Mouse (Mus musculus): ENCODE measurements around the gene Pold2. TPM values are rescaled to one million over a fixed set of nuclear protein-coding genes. Genes with fewer than 3 reads are reported as not detected.

Pold2 gene
- polyA plus RNA-seq, 1 experiment from 2014 or later = 96.4 TPM

- H3K36me3 ChIP-seq = peaks cover 23% of the 10 kb centered on the region
- peak overlapping the region; percentile 79 for H3K4me2 ChIP-seq
- ATAC-seq (replicated peaks; ENCODE audit: insufficient number of reproducible peaks, insufficient read depth, low FRiP score, low read depth) = no peak
- H3K9me3 ChIP-seq (replicated peaks) = no peaks in the 10 kb centered on the region
- no peaks in the 10 kb centered on the region for H3K27me3 ChIP-seq
- H3K27ac ChIP-seq = 0 out of 2 replicates have a peak overlapping the region, but pooled peaks have one; percentile 10
- H3K9ac ChIP-seq = peak overlapping the region; percentile 81
- peak overlapping the region; percentile 87 for H3K4me3 ChIP-seq
- 2% methylated on average over 5 of the region's 5 CpGs for WGBS
- H3K4me1 ChIP-seq (replicated peaks) = peaks cover 24% of the 10 kb centered on the region
Observed at GRCm38 (mm10) chr11:5877421-5877820, 671 bp downstream of the Pold2 start.

DNA sequence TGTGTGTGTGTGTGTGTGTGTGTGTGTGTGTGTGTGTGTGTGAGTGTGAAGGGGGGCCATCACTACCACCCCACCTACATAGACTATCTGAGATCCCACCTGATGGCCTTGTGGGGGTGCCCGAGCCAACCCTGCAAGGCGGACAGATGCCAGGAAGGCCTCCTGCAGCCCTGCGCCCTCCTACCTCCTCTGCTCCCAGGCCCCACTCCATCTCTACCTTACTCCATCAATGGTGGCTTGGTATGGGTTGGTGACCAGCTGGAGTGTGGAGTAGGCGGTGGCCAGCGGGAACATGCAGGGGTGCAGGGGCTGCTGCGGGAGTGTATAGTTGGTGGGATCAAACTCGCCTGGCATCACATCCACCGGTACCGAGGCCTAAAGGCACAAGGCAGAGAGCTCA lies 4.9 kb downstream of the Pold2 start:
- ATAC-seq (replicated peaks; ENCODE audit: insufficient number of reproducible peaks, insufficient read depth, low FRiP score, low read depth) = no peak
- no peaks in the 10 kb centered on the region for H3K27me3 ChIP-seq
- WGBS = 95% methylated on average over 9 of the region's 9 CpGs
- peaks cover 17% of the 10 kb centered on the region for H3K4me1 ChIP-seq (replicated peaks)
- H3K36me3 ChIP-seq = peaks cover 50% of the 10 kb centered on the region
- H3K9me3 ChIP-seq (replicated peaks) = no peaks in the 10 kb centered on the region
- H3K4me3 ChIP-seq = no peak overlapping the region
- no peak overlapping the region for H3K9ac ChIP-seq
- H3K4me2 ChIP-seq = no peak overlapping the region
- no peak overlapping the region for H3K27ac ChIP-seq

- Histone ChIP-seq H3K4me2 (no peak overlapping the region), H3K9ac (no peak overlapping the region), H3K27ac (no peak overlapping the region), H3K4me1 (replicated peaks) (peaks cover 17% of the 10 kb centered on the region), H3K36me3 (peaks cover 50% of the 10 kb centered on the region), H3K9me3 (replicated peaks) (no peaks in the 10 kb centered on the region), H3K4me3 (no peak overlapping the region), H3K27me3 (no peaks in the 10 kb centered on the region)
- ATAC-seq (replicated peaks; ENCODE audit: insufficient number of reproducible peaks, insufficient read depth, low FRiP score, low read depth) = no peak
- WGBS = 91% methylated on average over 11 of the region's 11 CpGs
Observed at GRCm38 (mm10) chr11:5872707-5873106, 5.4 kb downstream of the Pold2 start.

- WGBS = 78% methylated on average over 16 of the region's 16 CpGs
Observed at GRCm38 (mm10) chr11:5870069-5870468, 8.0 kb downstream of the Pold2 start.

GRCm38 (mm10) chr11:5869331-5869730 lies 8.8 kb downstream of the Pold2 start:
- Histone ChIP-seq H3K4me3 (no peak overlapping the region), H3K4me1 (replicated peaks) (no peaks in the 10 kb centered on the region), H3K9ac (no peak overlapping the region), H3K4me2 (no peak overlapping the region), H3K27me3 (no peaks in the 10 kb centered on the region), H3K9me3 (replicated peaks) (no peaks in the 10 kb centered on the region), H3K27ac (no peak overlapping the region), H3K36me3 (peaks cover 42% of the 10 kb centered on the region)
- ATAC-seq (replicated peaks; ENCODE audit: insufficient number of reproducible peaks, insufficient read depth, low FRiP score, low read depth) = no peak
- WGBS = 91% methylated on average over 16 of the region's 16 CpGs

More at GRCm38 (mm10) chr11:5870069-5870468, 8.0 kb downstream of the Pold2 start:
- Histone ChIP-seq H3K9ac (no peak overlapping the region), H3K9me3 (replicated peaks) (no peaks in the 10 kb centered on the region), H3K27me3 (no peaks in the 10 kb centered on the region), H3K4me2 (no peak overlapping the region), H3K4me1 (replicated peaks) (no peaks in the 10 kb centered on the region), H3K4me3 (no peak overlapping the region), H3K27ac (no peak overlapping the region), H3K36me3 (peaks cover 49% of the 10 kb centered on the region)
- ATAC-seq (replicated peaks; ENCODE audit: insufficient number of reproducible peaks, insufficient read depth, low FRiP score, low read depth) = no peak

DNA sequence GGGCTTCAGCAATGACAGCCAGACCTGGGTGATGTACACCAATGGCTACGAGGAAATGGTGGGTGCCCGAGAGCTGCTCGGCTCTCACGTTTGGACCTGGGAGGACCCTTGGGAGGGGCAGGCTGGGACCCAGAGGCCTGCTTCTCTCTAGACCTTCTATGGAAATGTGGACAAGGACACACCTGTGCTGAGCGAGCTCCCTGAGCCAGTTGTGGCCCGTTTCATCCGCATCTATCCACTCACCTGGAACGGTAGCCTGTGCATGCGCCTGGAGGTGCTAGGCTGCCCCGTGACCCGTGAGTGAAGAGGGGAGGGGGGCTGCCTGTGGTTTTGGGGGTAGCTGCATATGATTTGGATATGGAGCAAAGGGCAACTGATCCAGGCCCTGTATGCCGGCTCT lies 9.8 kb downstream of the Pold2 start:
- H3K36me3 ChIP-seq = peaks cover 36% of the 10 kb centered on the region
- no peak overlapping the region for H3K4me2 ChIP-seq
- ATAC-seq (replicated peaks; ENCODE audit: insufficient number of reproducible peaks, insufficient read depth, low FRiP score, low read depth) = no peak
- H3K4me1 ChIP-seq (replicated peaks) = no peaks in the 10 kb centered on the region
- no peaks in the 10 kb centered on the region for H3K9me3 ChIP-seq (replicated peaks)
- WGBS = 88% methylated on average over 12 of the region's 12 CpGs
- no peak overlapping the region for H3K4me3 ChIP-seq
- H3K9ac ChIP-seq = no peak overlapping the region
- H3K27me3 ChIP-seq = 0 out of 2 replicates have a peak, but pooled peaks cover 3% of the 10 kb centered on the region
- no peak overlapping the region for H3K27ac ChIP-seq

GRCm38 (mm10) chr11:5867196-5867595 lies 10.9 kb downstream of the Pold2 start:
- Histone ChIP-seq H3K4me3 (no peak overlapping the region), H3K27me3 (0 out of 2 replicates have a peak, but pooled peaks cover 3% of the 10 kb centered on the region), H3K36me3 (peaks cover 25% of the 10 kb centered on the region), H3K4me1 (replicated peaks) (peaks cover 10% of the 10 kb centered on the region), H3K9me3 (replicated peaks) (no peaks in the 10 kb centered on the region), H3K9ac (no peak overlapping the region), H3K4me2 (no peak overlapping the region), H3K27ac (no peak overlapping the region)
- 85% methylated on average over 2 of the region's 2 CpGs for WGBS
- ATAC-seq (replicated peaks; ENCODE audit: insufficient number of reproducible peaks, insufficient read depth, low FRiP score, low read depth) = no peak

- 12% methylated on average over 15 of the region's 15 CpGs for WGBS
- Histone ChIP-seq H3K4me1 (replicated peaks) (peaks cover 26% of the 10 kb centered on the region), H3K4me2 (peak overlapping the region; percentile 83), H3K36me3 (no peaks in the 10 kb centered on the region), H3K9me3 (replicated peaks) (no peaks in the 10 kb centered on the region), H3K27me3 (0 out of 2 replicates have a peak, but pooled peaks cover 3% of the 10 kb centered on the region), H3K4me3 (peak overlapping the region; percentile 54), H3K9ac (peak overlapping the region; percentile 64), H3K27ac (0 out of 2 replicates have a peak overlapping the region, but pooled peaks have one; percentile 12)
- 0 out of 2 replicates have a peak, but pooled peaks have one; percentile 14 for ATAC-seq (replicated peaks; ENCODE audit: insufficient number of reproducible peaks, insufficient read depth, low FRiP score, low read depth)
Observed at GRCm38 (mm10) chr11:5862394-5863105, 15.5 kb downstream of the Pold2 start.

GRCm38 (mm10) chr11:5861678-5862393 lies 16.3 kb downstream of the Pold2 start, which contains the start of gene Aebp1:
Gene Aebp1 (plus strand): TSS chr11:5861947.
- Histone ChIP-seq H3K9ac (peak within 1 kb of the TSS; percentile 64), H3K27ac (0 out of 2 replicates have a peak within 1 kb of the TSS, but pooled peaks have one; percentile 12)

DNA sequence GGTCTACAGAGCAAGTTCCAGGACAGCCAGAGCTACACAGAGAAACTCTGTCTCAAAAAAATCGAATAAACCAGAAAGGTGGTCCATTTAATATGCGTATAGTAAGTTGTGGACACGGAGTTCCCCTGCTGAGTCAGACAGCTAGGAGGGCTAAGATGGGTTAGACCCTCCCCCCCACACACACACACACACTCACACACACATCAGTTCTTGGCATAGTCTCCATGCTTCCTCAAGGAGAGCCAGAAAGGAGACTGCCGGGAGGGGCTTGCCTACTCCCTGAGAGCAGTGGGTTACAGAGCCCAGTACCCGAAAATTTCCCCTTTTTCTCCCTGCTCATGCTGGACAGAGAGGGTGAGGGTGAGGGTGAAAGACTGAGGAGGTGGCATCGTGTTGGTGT lies 17.5 kb downstream of the Pold2 start:
- Histone ChIP-seq H3K9me3 (replicated peaks) (no peaks in the 10 kb centered on the region), H3K4me3 (no peak overlapping the region), H3K27me3 (0 out of 2 replicates have a peak, but pooled peaks cover 3% of the 10 kb centered on the region), H3K36me3 (no peaks in the 10 kb centered on the region), H3K9ac (no peak overlapping the region), H3K4me2 (no peak overlapping the region), H3K27ac (no peak overlapping the region), H3K4me1 (replicated peaks) (peaks cover 39% of the 10 kb centered on the region)
- ATAC-seq (replicated peaks; ENCODE audit: insufficient number of reproducible peaks, insufficient read depth, low FRiP score, low read depth) = no peak
- 53% methylated on average over 6 of the region's 6 CpGs for WGBS

More at GRCm38 (mm10) chr11:5861678-5862393, 16.3 kb downstream of the Pold2 start, which contains the start of gene Aebp1:
- WGBS = 1% methylated on average over 57 of the region's 59 CpGs
- ATAC-seq (replicated peaks; ENCODE audit: insufficient number of reproducible peaks, insufficient read depth, low FRiP score, low read depth) = peak; percentile 45; the same call in 1 of the 2 replicates
- H3K4me2 ChIP-seq = peak within 1 kb of the TSS; percentile 83
- no peaks in the 10 kb centered on the region for H3K36me3 ChIP-seq
- 0 out of 2 replicates have a peak, but pooled peaks cover 3% of the 10 kb centered on the region for H3K27me3 ChIP-seq
- H3K4me1 ChIP-seq (replicated peaks) = peaks cover 27% of the 10 kb centered on the region
- no peaks in the 10 kb centered on the region for H3K9me3 ChIP-seq (replicated peaks)
- H3K4me3 ChIP-seq = peak within 1 kb of the TSS; percentile 54

GRCm38 (mm10) chr11:5859883-5860550 lies 18.1 kb downstream of the Pold2 start:
- H3K9ac ChIP-seq = no peak overlapping the region

More at GRCm38 (mm10) chr11:5859883-5860550, 18.1 kb downstream of the Pold2 start:
- Histone ChIP-seq H3K36me3 (no peaks in the 10 kb centered on the region), H3K4me1 (replicated peaks) (peaks cover 40% of the 10 kb centered on the region), H3K27me3 (0 out of 2 replicates have a peak, but pooled peaks cover 3% of the 10 kb centered on the region), H3K4me2 (no peak overlapping the region), H3K9me3 (replicated peaks) (no peaks in the 10 kb centered on the region), H3K27ac (no peak overlapping the region), H3K4me3 (no peak overlapping the region)
- ATAC-seq (replicated peaks; ENCODE audit: insufficient number of reproducible peaks, insufficient read depth, low FRiP score, low read depth) = no peak
- WGBS = 77% methylated on average over 13 of the region's 13 CpGs
